Mouse (Mus musculus) embryonic fibroblast, embryonic 13.5 days (primary cell): ENCODE results near the gene Haus3.

Experiments used
- CTCF ChIP-seq: IDR thresholded peaks from 2 replicates; pipeline ENCODE4 v1.5.1; 2011; ENCODE audit warnings: mild to moderate bottlenecking, control low read depth, low read length, moderate library complexity, borderline replicate concordance; ENCODE audit not compliant: insufficient read depth
- POLR2A ChIP-seq: IDR thresholded peaks from 2 replicates; pipeline ENCODE4 v1.6.1; 2011; ENCODE audit warnings: low read depth, mild to moderate bottlenecking, control low read depth, low read length, moderate library complexity

GRCm38 (mm10) chr5:34198615-34199014, 29.3 kb upstream of the Haus3 start:
- TF ChIP-seq CTCF (no peak), POLR2A (no peak)
